Mouse (Mus musculus) liver, embryonic 16.5 days (tissue): ENCODE results near the gene 1600012H06Rik. TPM values are rescaled to one million over a fixed set of nuclear protein-coding genes. Genes with fewer than 3 reads are reported as not detected.
"Not testable (repeated sequence)": the region's sequence is repeated elsewhere in the genome, so short reads cannot be mapped to it uniquely, and the experiment has no call there.

Experiments used
- ATAC-seq: fragments of 200-750 bp; cut with Nextera tagmentation; 2 replicates; pipeline ENCODE4 v1.8.0; 2017; ENCODE audit warnings: low read depth, mild to moderate bottlenecking, moderate number of reproducible peaks, moderate library complexity
- H3K27ac ChIP-seq: fragments of 300-500 bp; sonication (generic); 2 replicates; pipeline ENCODE4 v1.5.1; 2014; ENCODE audit warnings: mild to moderate bottlenecking, low read length
- H3K27me3 ChIP-seq: fragments of 300-500 bp; sonication (generic); 2 replicates; pipeline ENCODE4 v1.6.1; 2014; ENCODE audit warnings: low read depth, low read length, mixed read lengths; ENCODE audit not compliant: control insufficient read depth, insufficient read depth
- H3K36me3 ChIP-seq: fragments of 300-500 bp; sonication (generic); 2 replicates; pipeline ENCODE4 v1.6.1; 2014; ENCODE audit warnings: mild to moderate bottlenecking; ENCODE audit not compliant: control insufficient read depth, insufficient read depth
- H3K4me1 ChIP-seq: fragments of 300-500 bp; sonication (generic); 2 replicates; pipeline ENCODE4 v1.6.1; 2014; ENCODE audit warnings: low read depth, low read length, mixed read lengths; ENCODE audit not compliant: control insufficient read depth
- H3K4me2 ChIP-seq: fragments of 300-500 bp; sonication (generic); 2 replicates; pipeline ENCODE4 v1.6.1; 2014; ENCODE audit warnings: low read depth, low read length, mixed read lengths
- H3K4me3 ChIP-seq: fragments of 300-500 bp; sonication (generic); 2 replicates; pipeline ENCODE4 v1.5.1; 2014; ENCODE audit warnings: low read depth, mild to moderate bottlenecking, low read length
- H3K9ac ChIP-seq: fragments of 300-500 bp; sonication (generic); 2 replicates; pipeline ENCODE4 v1.6.1; 2014; ENCODE audit warnings: low read depth, low read length
- H3K9me3 ChIP-seq: fragments of 300-500 bp; sonication (generic); replicated peaks from 2 replicates; pipeline ENCODE4 v1.6.1; 2016; ENCODE audit warnings: low read length; ENCODE audit not compliant: control insufficient read depth
- WGBS: fragments of 180-500 bp; shearing (Covaris S2); extraction: QIAGEN DNeasy Blood & Tissue Kit; methylation state at CpG from one replicate; pipeline ENCODE4 v1.1.7; 2014; ENCODE audit not compliant: insufficient replicate concordance; 5-methylcytosine and 5-hydroxymethylcytosine counted together
- polyA plus RNA-seq: library from polyadenylated mRNA; unstranded; fragments of >200 nt; fragmentation: Nextera tagmentation; extraction: Ambion mirVana; gene quantifications from 2 replicates; pipeline ENCODE4 v1.2.1, GENCODE M21; 2015

1600012H06Rik gene
- polyA plus RNA-seq, 1 experiment from 2014 or later = 13.9 TPM

DNA sequence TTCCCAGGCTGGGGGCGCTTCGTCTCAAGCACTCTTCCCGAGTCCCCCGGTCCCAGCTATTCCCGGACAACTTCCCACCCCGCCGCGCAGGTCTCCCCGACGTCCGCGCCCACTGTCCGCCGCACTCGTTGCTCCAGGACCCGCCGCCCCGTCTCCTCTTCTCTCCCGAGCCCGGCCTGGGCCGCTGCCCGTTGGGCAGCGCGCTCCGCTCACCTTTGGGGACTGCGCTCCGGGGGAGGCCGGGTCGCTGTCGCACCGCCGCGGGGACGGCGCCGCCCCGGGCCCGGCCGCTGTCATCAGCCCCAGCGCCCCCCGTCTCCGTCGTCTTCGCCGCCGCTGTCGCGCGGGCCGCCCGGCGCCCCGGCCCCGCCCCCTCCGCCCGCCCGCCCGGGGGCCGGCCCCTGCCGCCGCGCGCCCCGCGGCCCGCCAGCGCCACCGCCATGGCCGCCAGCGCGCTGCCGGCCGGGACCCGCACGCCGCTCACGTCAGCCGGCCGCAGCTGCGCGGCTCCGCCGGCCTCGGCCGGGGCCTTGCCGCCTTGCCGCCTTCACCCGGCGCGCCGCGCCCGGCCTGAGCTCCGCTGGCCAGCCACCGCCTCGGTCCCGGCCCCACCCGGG is 49.6 kb downstream of the 1600012H06Rik start:
- H3K9ac ChIP-seq, H3K4me2 ChIP-seq, H3K9me3 ChIP-seq, H3K27ac ChIP-seq, H3K4me3 ChIP-seq, H3K27me3 ChIP-seq, H3K36me3 ChIP-seq, H3K4me1 ChIP-seq: not testable (repeated sequence)
- no CpG with 5 or more reads among the region's 98 CpGs for WGBS
- ATAC-seq = peak; percentile 81

DNA sequence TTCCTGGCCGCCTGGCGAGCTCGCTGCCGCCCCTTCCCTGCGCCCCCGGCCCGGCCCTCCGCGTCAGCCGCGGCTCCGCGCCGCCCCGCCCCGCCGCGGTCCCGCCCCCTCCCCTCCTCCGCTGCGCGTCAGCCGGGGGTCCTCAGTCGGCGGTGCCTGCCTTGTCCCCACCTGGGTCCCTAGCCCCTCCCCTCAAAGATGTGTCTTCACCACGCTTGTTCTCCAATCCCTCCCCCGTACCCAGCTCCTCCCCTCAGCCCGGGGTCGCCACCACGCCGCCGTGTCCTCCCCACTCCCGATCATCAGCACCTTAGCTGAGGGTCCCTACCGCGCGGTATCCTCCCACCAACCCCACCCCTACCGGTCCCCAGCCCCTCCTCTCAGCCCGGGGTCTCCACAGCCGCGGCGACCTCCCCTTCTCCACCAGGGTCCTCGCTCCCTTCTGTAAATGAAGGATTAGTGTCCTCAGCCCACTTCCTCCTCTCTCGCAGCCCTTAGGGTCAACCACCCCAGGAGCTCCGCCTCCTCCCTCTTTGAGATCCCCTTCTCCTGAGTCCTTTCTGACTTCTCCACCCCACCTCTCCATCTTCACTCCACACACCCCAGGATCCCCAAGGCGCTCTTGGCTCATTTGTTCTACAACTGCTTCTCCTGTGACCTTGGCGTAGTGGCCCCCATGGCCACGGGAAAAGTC is 50.3 kb downstream of the 1600012H06Rik start:
- not testable (repeated sequence) for H3K9ac ChIP-seq, H3K27ac ChIP-seq, H3K36me3 ChIP-seq, H3K27me3 ChIP-seq, H3K4me2 ChIP-seq, H3K4me1 ChIP-seq, H3K4me3 ChIP-seq, H3K9me3 ChIP-seq
- ATAC-seq = peak; percentile 52
- no CpG with 5 or more reads among the region's 47 CpGs for WGBS

DNA sequence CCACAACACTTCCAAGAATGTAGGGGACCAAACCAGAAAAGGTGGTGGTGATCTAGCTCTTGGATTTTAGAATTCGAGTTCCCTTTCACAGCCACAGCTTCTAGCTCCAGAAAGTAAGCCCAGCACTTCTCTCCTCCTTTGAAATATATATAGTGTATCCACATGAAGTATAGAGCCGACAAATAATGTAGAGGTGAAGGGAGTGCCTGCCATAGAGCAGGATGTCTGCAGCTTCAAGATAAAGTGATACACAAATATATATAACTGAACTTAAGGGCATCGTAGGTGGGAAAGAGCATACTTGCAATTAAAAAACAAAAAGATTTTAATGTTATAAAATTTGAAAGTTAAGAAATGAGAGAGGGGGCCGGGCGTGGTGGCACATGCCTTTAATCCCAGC is 51.2 kb downstream of the 1600012H06Rik start:
- H3K27ac ChIP-seq, H3K9me3 ChIP-seq, H3K27me3 ChIP-seq, ATAC-seq, H3K9ac ChIP-seq, H3K4me1 ChIP-seq, H3K36me3 ChIP-seq, H3K4me2 ChIP-seq, H3K4me3 ChIP-seq: not testable (repeated sequence)
- WGBS = no CpG with 5 or more reads among the region's 5 CpGs

DNA sequence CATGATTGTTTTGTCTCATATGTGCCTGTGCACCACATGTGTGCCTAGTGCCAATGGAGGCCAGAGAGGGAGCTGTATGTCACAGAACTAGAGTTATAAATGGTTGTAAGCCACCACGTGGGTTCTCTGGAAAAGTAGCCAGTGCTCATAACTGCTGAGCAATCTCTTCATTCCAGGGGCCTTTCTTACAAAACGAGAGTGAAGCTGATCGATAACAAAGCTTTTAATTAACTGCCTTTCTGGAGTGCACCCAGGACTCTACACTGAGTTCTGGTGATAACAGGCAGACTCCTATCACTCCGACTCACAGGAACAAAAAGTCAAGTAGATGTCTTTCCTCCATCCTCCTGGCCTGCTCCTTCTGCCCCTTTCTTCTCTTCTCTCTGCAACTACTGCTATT is 57.1 kb downstream of the 1600012H06Rik start:
- not testable (repeated sequence) for H3K9ac ChIP-seq, H3K4me2 ChIP-seq, H3K27ac ChIP-seq, H3K4me3 ChIP-seq, H3K4me1 ChIP-seq, H3K27me3 ChIP-seq, H3K9me3 ChIP-seq, H3K36me3 ChIP-seq
- WGBS = no CpG with 5 or more reads among the region's 4 CpGs
- ATAC-seq = peak; percentile 76

DNA sequence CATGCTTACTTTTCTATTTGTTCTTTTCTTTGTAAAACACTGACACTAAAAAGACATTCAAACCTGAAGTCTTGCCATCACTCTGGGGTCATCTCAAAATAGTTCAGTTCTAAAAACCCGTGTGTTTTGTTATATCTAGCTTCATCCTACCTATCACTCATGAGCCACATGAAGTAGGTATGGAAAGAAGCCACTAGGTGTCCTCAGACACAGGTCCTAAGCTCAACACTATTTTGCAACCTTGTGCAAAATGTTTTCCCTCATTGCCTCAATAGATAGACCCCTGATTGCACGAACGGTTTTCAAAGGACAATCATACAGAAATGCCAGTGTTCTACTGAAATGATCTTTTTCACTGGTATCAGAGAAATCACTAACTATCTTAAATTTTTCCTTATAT is 66.1 kb downstream of the 1600012H06Rik start:
- H3K27ac ChIP-seq, H3K9ac ChIP-seq, H3K4me1 ChIP-seq, H3K36me3 ChIP-seq, H3K4me3 ChIP-seq, H3K4me2 ChIP-seq, H3K9me3 ChIP-seq, H3K27me3 ChIP-seq: not testable (repeated sequence)
- WGBS = no CpG with 5 or more reads among the region's 3 CpGs
- peak; percentile 32 for ATAC-seq

Other genes starting within 250 kb of the 1600012H06Rik start
- gene Thbs2, start 248.9 kb upstream of the 1600012H06Rik start, polyA plus RNA-seq = 2.2 and 2.6 TPM in 2 replicates
- gene Wdr27, start within 50 bp of the 1600012H06Rik start, polyA plus RNA-seq = 1.2 and 1.5 TPM in 2 replicates
- gene Phf10, start 18.1 kb downstream of the 1600012H06Rik start, polyA plus RNA-seq = 76.5 and 82.2 TPM in 2 replicates
- gene 9030025P20Rik, start 35.3 kb downstream of the 1600012H06Rik start, polyA plus RNA-seq = 3.5 and 3.6 TPM in 2 replicates
- gene Gm3417, start 35.6 kb downstream of the 1600012H06Rik start, polyA plus RNA-seq = 0.14 and 0.74 TPM in 2 replicates
- gene Gm3435, start 67.0 kb downstream of the 1600012H06Rik start, polyA plus RNA-seq = 3.4 and 3.6 TPM in 2 replicates
- gene Ermard, start 98.0 kb downstream of the 1600012H06Rik start, polyA plus RNA-seq = 26.8 and 27.5 TPM in 2 replicates
- 1.5 and 4.6 TPM in 2 replicates for gene Tcte3, start 98.3 kb downstream of the 1600012H06Rik start, polyA plus RNA-seq
- gene Gm3448, start 98.4 kb downstream of the 1600012H06Rik start, polyA plus RNA-seq = 1.7 and 2.7 TPM in 2 replicates